Mouse (Mus musculus) ES-E14 (cell line): Measurements from ENCODE around the gene Usp48. TPM values are rescaled to one million over a fixed set of nuclear protein-coding genes. Genes with fewer than 3 reads are reported as not detected.

Experiments
- DNase-seq: peaks from one replicate; pipeline ENCODE4 v3.0.0-alpha.2; 2013; ENCODE audit warnings: low read depth, low spot score
- H3K27ac ChIP-seq: 2 replicates; pipeline ENCODE4 v1.5.1; 2012; ENCODE audit warnings: low read depth, mild to moderate bottlenecking, low read length, moderate library complexity, mixed read lengths; ENCODE audit not compliant: poor library complexity, insufficient read depth, severe bottlenecking
- H3K36me3 ChIP-seq: 2 replicates; pipeline ENCODE4 v1.6.1; 2012; ENCODE audit warnings: mild to moderate bottlenecking, low read length, moderate library complexity, mixed read lengths; ENCODE audit not compliant: control insufficient read depth, poor library complexity, insufficient read depth, severe bottlenecking
- H3K4me1 ChIP-seq, 2 experiments: fragments of 150-350 bp in 1 of 2; sonication (generic) in 1 of 2; 2 replicates each; pipeline ENCODE4 v1.6.1; 2012; ENCODE audit warnings: low read length in 2 of 2, mild to moderate bottlenecking in 1 of 2, mixed read lengths in 1 of 2; ENCODE audit not compliant: control insufficient read depth in 2 of 2, insufficient read depth in 2 of 2, poor library complexity in 1 of 2
- H3K4me3 ChIP-seq, 2 experiments: fragments of 150-350 bp in 1 of 2; sonication (generic) in 1 of 2; 2 replicates each; pipeline ENCODE4 v1.5.1; 2012; ENCODE audit warnings: low read length in 2 of 2, low read depth in 1 of 2, mild to moderate bottlenecking in 1 of 2, mixed read lengths in 1 of 2; ENCODE audit not compliant: insufficient read depth in 1 of 2, poor library complexity in 1 of 2, severe bottlenecking in 1 of 2
- H3K9ac ChIP-seq: 2 replicates; pipeline ENCODE4 v1.6.1; 2012; ENCODE audit warnings: low read depth, mild to moderate bottlenecking, low read length, mixed read lengths; ENCODE audit not compliant: poor library complexity, insufficient read depth, severe bottlenecking
- H3K9me3 ChIP-seq: fragments of 150-350 bp; sonication (generic); 2 replicates; pipeline ENCODE4 v1.6.1; 2012; ENCODE audit warnings: low read depth, mild to moderate bottlenecking, low read length; ENCODE audit not compliant: control insufficient read depth, insufficient read depth
- CHD2 ChIP-seq: IDR thresholded peaks from 2 replicates; pipeline ENCODE4 v1.6.1; 2014; ENCODE audit warnings: mild to moderate bottlenecking, low read depth, low read length, inconsistent platforms
- HCFC1 ChIP-seq: IDR thresholded peaks from 2 replicates; pipeline ENCODE4 v1.6.1; 2012; ENCODE audit warnings: low read length, inconsistent platforms, borderline replicate concordance; ENCODE audit not compliant: insufficient read depth
- MAFK ChIP-seq: IDR thresholded peaks from 2 replicates; pipeline ENCODE4 v1.6.1; 2014; ENCODE audit warnings: mild to moderate bottlenecking, low read depth, low read length, inconsistent platforms; ENCODE audit not compliant: insufficient read depth
- ZC3H11A ChIP-seq: IDR thresholded peaks from 2 replicates; pipeline ENCODE4 v1.6.1; 2012; ENCODE audit warnings: low read depth, mild to moderate bottlenecking, inconsistent platforms, low read length, borderline replicate concordance
- ZNF384 ChIP-seq: IDR thresholded peaks from 2 replicates; pipeline ENCODE4 v1.6.1; 2012; ENCODE audit warnings: low read depth, low read length, inconsistent platforms
- in situ Hi-C, 2 experiments: fragments of 600-800 bp; cut with MboI; formaldehyde crosslinking; loops; one replicate each; pipeline ENCODE4 v1.15.1; 2025; ENCODE audit warnings: low sequenced_read_pairs in 2 of 2, inconsistent platforms in 1 of 2; ENCODE audit not compliant: unreplicated experiment in 2 of 2
- total RNA-seq: library from RNA; depleted of rRNA; stranded (reverse); fragments of 300-350 nt; gene quantifications from 2 replicates; pipeline ENCODE4 v1.2.3, GENCODE M21; 2012

The Usp48 gene
- total RNA-seq, 1 experiment, result 173 TPM

DNA sequence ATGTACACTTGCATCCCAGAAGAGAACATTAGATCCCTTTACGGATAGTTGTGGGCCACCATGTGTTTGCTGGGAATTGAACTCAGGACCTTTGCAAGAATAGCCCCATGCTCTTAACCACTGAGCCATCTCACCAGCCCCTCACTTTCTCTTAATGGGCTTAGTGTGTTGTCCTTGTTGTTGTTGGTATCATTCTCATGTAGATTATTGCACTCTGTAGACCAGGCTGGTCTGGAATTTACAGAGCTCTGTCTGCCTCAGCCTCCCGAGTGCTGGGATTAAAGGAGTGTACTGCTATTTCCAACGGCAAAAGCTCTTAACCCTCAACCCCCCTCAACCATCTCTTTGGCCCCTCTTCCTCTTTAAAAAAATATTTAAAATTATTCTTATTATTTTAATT lies 4.0 kb upstream of the Usp48 start:
- Histone ChIP-seq H3K4me1 (peaks cover 0 to 9% of the 10 kb centered on the region in 2 experiments; a peak in 2 of 4 replicates), H3K9me3 (no peaks in the 10 kb centered on the region), H3K9ac (no peak overlapping the region), H3K36me3 (no peaks in the 10 kb centered on the region), H3K4me3 (no peak overlapping the region), H3K27ac (no peak overlapping the region)
- DNase-seq, result no peak
- in situ Hi-C loops, result no loop called here
- no peak for TF ChIP-seq ZC3H11A
- no peak for TF ChIP-seq ZNF384
- no peak for TF ChIP-seq MAFK
- TF ChIP-seq HCFC1, result no peak
- TF ChIP-seq CHD2, result no peak

DNA sequence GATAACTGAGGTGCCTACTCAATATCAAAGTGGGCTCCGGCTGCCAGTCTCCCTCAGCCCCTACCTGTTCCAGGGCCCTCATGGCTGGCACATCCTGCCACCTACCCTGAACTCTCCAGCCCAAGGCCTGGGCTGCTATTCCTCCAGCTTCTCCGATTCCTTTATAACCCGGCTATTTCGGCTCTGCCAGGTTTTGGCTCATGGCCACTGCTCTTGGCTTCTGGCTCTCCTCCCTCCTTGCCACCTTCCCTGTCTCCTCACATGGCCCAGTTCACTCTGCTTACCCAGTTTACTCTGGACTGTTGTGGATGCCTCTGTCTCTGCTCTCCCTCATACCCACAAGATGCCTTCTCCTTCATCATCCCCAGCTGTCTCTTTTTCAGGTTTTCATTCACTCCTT lies 2.6 kb upstream of the Usp48 start:
- H3K4me1 ChIP-seq, result peaks cover under 1 to 9% of the 10 kb centered on the region in 2 experiments; a peak in 3 of 4 replicates
- TF ChIP-seq MAFK, result no peak
- TF ChIP-seq CHD2, result no peak
- no peak for TF ChIP-seq ZNF384
- TF ChIP-seq ZC3H11A, result no peak
- no peak for TF ChIP-seq HCFC1
- in situ Hi-C loops, result no loop called here
- H3K9me3 ChIP-seq, result no peaks in the 10 kb centered on the region
- H3K4me3 ChIP-seq, result no peak overlapping the region
- peak overlapping the region; percentile 30; the same call in 1 of the 2 replicates for H3K27ac ChIP-seq
- H3K36me3 ChIP-seq, result peaks cover 4% of the 10 kb centered on the region; the same call in 1 of the 2 replicates
- no peak overlapping the region for H3K9ac ChIP-seq
- no peak for DNase-seq

DNA sequence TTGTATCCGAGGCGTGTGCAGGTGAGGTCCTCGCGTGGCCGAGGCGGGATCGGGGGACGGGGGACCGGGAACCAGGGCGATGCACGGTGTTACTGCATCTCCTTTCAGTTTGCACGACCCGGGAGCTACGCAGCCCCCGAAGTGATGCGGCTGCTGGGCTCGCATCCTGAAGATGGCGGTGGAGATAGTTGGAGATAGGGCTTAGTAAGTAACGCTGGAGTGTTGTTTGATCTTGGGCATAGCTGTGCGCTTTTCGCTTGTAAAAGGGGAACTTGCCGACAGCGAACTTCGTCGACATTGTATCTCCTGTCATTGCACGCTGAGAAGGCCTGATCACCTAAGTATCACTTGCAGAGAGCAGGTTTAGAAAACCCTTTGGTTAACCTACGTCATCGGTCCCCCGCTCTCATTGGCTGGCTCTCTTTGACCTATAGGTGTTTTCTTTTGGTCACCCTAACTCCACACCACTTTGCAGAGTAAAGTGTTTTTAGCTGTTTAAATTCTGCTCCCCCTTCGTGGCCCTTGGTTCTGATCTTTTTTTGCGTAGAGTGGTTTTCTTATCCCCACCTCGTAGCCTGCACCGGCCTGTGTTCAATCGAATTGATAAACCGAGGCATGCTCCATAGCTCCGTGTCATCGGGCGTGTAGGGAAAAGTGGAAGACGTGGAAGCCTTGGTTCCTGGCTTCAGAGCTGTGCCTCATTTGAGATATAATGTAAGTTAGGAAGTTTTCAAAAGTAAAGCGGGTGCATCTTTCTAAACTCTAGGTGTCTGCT lies 1.1 kb downstream of the Usp48 start:
- Histone ChIP-seq H3K27ac (peak overlapping the region; percentile 99), H3K4me3 (peak overlapping the region; percentile 93 to 98), H3K36me3 (peaks cover 4% of the 10 kb centered on the region; the same call in 1 of the 2 replicates), H3K9ac (peak overlapping the region; percentile 89), H3K9me3 (no peaks in the 10 kb centered on the region), H3K4me1 (peaks cover 2 to 3% of the 10 kb centered on the region in 2 experiments; a peak in 2 of 4 replicates)
- TF ChIP-seq CHD2, result no peak
- TF ChIP-seq ZNF384, result no peak
- TF ChIP-seq ZC3H11A, result 0 out of 2 replicates have a peak, but pooled peaks have one; percentile 8
- 0 out of 2 replicates have a peak, but pooled peaks have one; percentile 43 for TF ChIP-seq HCFC1
- TF ChIP-seq MAFK, result no peak
- in situ Hi-C loops, result no loop called here
- peak; percentile 54 for DNase-seq

DNA sequence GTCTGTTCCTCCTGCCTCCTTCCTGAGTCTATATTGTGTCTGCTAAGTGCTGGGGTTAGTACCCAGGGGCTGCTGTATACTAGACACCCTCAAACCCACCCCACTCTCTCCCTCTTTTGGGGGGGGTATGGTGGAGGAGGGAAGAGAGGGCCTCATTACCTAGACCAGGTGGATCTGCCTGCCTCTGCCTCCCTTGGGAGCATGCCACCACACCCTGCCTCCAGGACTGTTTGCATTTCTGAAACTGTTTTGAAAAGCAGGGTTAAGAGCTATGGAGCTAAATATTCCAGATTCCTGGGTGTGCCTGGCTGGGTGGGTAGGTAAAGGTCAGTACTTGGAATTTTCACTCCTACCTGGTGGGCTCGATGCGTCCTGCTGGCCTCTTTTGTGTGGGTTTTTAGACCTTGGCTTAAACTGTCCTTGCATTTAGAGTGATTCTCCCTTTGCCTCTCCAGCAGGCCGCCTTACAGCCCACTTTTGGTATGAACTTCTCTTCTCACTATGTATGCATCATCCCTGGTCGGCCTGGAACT lies 3.6 kb downstream of the Usp48 start:
- peak overlapping the region; percentile 41 for H3K9ac ChIP-seq
- in situ Hi-C loops, result no loop called here
- no peak for DNase-seq
- H3K27ac ChIP-seq, result peak overlapping the region; percentile 94
- peaks cover 6 to 10% of the 10 kb centered on the region in 2 experiments; a peak in 3 of 4 replicates for H3K4me1 ChIP-seq
- TF ChIP-seq ZC3H11A (no peak), HCFC1 (peak; percentile 38; the same call in 1 of the 2 replicates)
- peak overlapping the region; percentile 93 to 98 for H3K4me3 ChIP-seq
- peaks cover 7% of the 10 kb centered on the region; the same call in 1 of the 2 replicates for H3K36me3 ChIP-seq
- no peaks in the 10 kb centered on the region for H3K9me3 ChIP-seq
